Mouse (Mus musculus) spleen, adult 2 months (tissue): Measurements from ENCODE around the gene 4933424G06Rik. TPM values are rescaled to one million over a fixed set of nuclear protein-coding genes. Genes with fewer than 3 reads are reported as not detected.

ENCODE experiments used
- DNase-seq, 2 experiments: peaks; one replicate each; pipeline versions ENCODE4 v3.0.0 to v3.0.0-alpha.2; 2012 to 2021; ENCODE audit warnings: low spot score in 2 of 2, low read depth in 1 of 2
- H3K27ac ChIP-seq: fragments of 200-500 bp; 2 replicates; pipeline ENCODE4 v1.5.1; 2012; ENCODE audit warnings: low read length, inconsistent platforms; ENCODE audit not compliant: insufficient read depth
- H3K27me3 ChIP-seq: fragments of 200-500 bp; 2 replicates; pipeline ENCODE4 v1.6.1; 2012; ENCODE audit warnings: mild to moderate bottlenecking, moderate library complexity, low read length, inconsistent platforms; ENCODE audit not compliant: control insufficient read depth, insufficient read depth
- H3K36me3 ChIP-seq: fragments of 200-500 bp; 2 replicates; pipeline ENCODE4 v1.6.1; 2012; ENCODE audit warnings: mild to moderate bottlenecking, low read length, inconsistent platforms; ENCODE audit not compliant: control insufficient read depth, insufficient read depth
- H3K4me1 ChIP-seq: fragments of 200-500 bp; 2 replicates; pipeline ENCODE4 v1.6.1; 2011; ENCODE audit warnings: inconsistent platforms; ENCODE audit not compliant: control insufficient read depth, insufficient read depth, insufficient read length
- H3K4me3 ChIP-seq: fragments of 200-500 bp; 2 replicates; pipeline ENCODE4 v1.5.1; 2011; ENCODE audit warnings: mild to moderate bottlenecking, inconsistent platforms; ENCODE audit not compliant: insufficient read depth, insufficient read length; ENCODE audit errors: extremely low read depth
- CTCF ChIP-seq: fragments of 200-500 bp; IDR thresholded peaks from 2 replicates; pipeline ENCODE4 v1.5.1; 2011; ENCODE audit warnings: mild to moderate bottlenecking, inconsistent platforms; ENCODE audit not compliant: insufficient read depth, insufficient read length, insufficient replicate concordance; ENCODE audit errors: extremely low read depth
- POLR2A ChIP-seq: fragments of 200-500 bp; IDR thresholded peaks from 2 replicates; pipeline ENCODE4 v1.6.1; 2011; ENCODE audit warnings: low read depth, low read length, inconsistent platforms
- WGBS: fragments of 180-500 bp; shearing (Covaris S2); methylation state at CpG from one replicate; pipeline ENCODE4 v1.1.7; 2018; 5-methylcytosine and 5-hydroxymethylcytosine counted together
- polyA plus RNA-seq: library from polyadenylated mRNA; depleted of rRNA; stranded (reverse); fragments of >200 nt; gene quantifications from 2 replicates; pipeline ENCODE4 v1.2.3, GENCODE M21; 2012

Gene 4933424G06Rik
- polyA plus RNA-seq, 1 experiment = not detected

DNA sequence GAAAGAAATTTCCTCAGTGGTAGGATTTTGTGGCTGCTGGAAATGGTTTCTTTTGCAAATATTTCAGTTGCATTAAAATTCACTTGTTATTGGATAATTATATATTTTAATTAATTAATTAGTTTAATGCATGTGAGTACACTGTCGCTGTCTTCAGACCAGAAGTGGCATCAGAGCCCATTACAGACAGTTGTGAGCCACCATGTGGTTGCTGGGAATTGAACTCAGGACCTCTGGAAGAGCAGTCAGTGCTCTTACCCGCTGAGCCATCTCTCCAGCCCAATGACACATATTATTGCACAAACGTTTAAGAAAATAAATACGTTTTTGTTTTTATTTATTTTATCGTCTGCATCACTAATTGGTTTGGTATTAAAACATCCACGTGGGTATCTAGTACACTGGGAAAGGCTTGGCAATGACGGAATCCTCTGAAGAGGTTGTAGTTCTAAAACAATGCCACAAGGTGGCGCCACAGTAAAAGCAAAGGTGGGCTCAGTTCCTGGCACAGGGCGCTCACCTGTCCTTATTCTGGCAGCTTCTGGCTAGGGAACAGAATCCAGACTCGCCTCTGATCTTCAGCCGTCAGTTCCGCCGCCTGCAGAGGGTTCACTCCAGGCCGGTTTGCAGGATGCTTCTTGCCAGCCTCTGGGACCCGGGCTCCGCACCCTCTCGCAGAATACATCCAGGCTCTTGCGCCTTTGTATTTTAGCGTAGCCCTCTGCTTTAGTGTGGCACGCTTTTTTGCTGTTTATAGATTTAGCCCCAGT, 74.6 kb downstream of the 4933424G06Rik start:
- DNase-seq = peak; percentile 49 to 64
- Histone ChIP-seq H3K36me3 (no peaks in the 10 kb centered on the region), H3K4me1 (no peaks in the 10 kb centered on the region), H3K4me3 (peak overlapping the region; percentile 7; the same call in 1 of the 2 replicates), H3K27me3 (no peaks in the 10 kb centered on the region), H3K27ac (no peak overlapping the region)
- TF ChIP-seq CTCF = peak; percentile 79; the same call in 1 of the 2 replicates
- TF ChIP-seq POLR2A = no peak
- WGBS = 5% methylated on average over 20 of the region's 20 CpGs

DNA sequence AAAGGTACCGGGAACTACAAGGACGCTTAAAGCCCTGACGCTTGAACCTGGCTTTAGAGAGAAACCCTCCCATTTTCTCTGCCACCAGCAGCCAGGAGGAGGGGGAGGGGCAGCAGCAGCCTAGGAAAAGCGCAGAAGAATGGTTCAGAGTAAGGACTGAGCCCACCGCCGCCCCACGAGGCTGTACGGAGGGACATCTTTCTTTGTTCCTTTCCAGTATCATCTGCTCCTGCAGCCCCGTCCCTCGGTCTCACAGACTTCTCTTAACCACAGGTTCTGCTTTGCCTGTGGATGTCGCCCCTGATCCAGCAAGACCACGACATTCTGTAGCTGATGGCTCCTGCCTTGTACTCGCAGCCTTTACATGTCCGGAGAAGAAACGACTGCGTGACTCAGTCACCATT, 75.3 kb downstream of the 4933424G06Rik start:
- Histone ChIP-seq H3K27me3 (no peaks in the 10 kb centered on the region), H3K4me3 (peak overlapping the region; percentile 7; the same call in 1 of the 2 replicates), H3K27ac (no peak overlapping the region), H3K4me1 (no peaks in the 10 kb centered on the region), H3K36me3 (no peaks in the 10 kb centered on the region)
- DNase-seq = no peak
- whole genome bisulfite sequencing = 3% methylated on average over 16 of the region's 16 CpGs
- TF ChIP-seq POLR2A (no peak), CTCF (no peak)

DNA sequence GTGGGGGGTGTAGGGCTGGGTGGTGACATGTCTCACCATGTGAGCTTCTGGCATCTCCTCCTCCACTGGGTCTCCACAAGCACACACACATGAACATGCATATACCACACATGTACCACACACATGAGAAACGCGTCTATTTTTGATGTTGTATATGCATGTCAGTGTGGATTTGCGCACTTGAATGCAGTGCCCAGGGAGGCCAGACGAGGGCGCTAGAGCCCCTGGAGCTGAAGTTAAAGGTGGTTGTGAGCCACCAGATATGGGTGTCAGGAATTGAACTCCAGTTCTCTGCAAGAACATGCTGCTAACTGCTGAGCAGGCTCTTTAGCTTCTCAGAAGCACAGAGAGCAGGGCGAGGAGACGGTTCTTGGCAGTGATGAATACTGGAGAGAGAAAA, 76.4 kb downstream of the 4933424G06Rik start:
- no peak for DNase-seq
- H3K4me1 ChIP-seq = no peaks in the 10 kb centered on the region
- no peak overlapping the region for H3K4me3 ChIP-seq
- no peak for TF ChIP-seq POLR2A
- no peak for TF ChIP-seq CTCF
- H3K27ac ChIP-seq = no peak overlapping the region
- no peaks in the 10 kb centered on the region for H3K27me3 ChIP-seq
- WGBS = 94% methylated on average over 7 of the region's 7 CpGs
- no peaks in the 10 kb centered on the region; the same call in 1 of the 2 replicates for H3K36me3 ChIP-seq

DNA sequence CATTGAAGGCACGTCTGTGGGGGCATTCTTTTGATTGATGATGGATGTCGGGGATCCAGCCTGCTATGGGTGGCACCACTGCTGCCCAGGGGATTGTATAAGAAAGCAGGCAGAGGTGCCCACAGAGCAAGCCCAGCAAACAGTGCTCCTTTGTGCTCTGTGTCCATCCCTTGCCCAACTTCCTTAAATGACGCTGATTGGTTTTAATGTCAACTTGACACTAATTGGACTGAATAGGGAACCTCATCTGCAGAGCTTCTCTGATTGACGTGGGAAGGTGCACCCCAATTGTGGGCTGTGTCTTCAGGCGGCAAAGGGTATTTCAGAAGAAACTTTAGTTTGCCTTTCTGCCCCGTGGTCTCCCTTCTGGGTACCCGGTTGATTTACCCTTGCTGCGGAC, 79.5 kb downstream of the 4933424G06Rik start:
- Histone ChIP-seq H3K27me3 (no peaks in the 10 kb centered on the region), H3K4me3 (no peak overlapping the region), H3K27ac (no peak overlapping the region), H3K4me1 (no peaks in the 10 kb centered on the region), H3K36me3 (peaks cover 20% of the 10 kb centered on the region)
- no peak for DNase-seq
- 58% methylated on average over 8 of the region's 8 CpGs for WGBS
- TF ChIP-seq POLR2A (no peak), CTCF (no peak)

DNA sequence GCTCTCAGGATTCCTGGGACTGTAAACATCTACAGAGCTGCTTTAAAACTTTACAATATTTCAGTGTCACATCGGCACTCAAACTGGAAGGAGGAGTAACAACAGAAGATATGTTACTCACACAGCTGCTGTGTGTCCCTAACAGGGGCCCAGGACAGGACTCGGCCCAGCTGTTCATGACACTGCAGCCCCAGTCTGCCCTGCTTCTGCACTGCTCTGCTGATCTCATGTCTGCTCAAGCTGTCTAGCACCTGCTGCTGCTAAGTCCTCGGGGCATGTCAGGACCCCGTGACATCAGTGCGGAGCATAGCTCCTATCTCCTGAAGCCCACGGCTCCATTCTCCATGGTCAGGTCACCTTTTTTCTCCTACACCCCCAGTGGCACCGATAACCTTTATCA, 86.8 kb downstream of the 4933424G06Rik start:
- Histone ChIP-seq H3K27me3 (no peaks in the 10 kb centered on the region), H3K4me1 (peaks cover 13% of the 10 kb centered on the region; the same call in 1 of the 2 replicates), H3K27ac (no peak overlapping the region), H3K36me3 (peaks cover 53% of the 10 kb centered on the region), H3K4me3 (no peak overlapping the region)
- no peak for TF ChIP-seq POLR2A
- DNase-seq = no peak
- 46% methylated on average over 7 of the region's 7 CpGs for WGBS

DNA sequence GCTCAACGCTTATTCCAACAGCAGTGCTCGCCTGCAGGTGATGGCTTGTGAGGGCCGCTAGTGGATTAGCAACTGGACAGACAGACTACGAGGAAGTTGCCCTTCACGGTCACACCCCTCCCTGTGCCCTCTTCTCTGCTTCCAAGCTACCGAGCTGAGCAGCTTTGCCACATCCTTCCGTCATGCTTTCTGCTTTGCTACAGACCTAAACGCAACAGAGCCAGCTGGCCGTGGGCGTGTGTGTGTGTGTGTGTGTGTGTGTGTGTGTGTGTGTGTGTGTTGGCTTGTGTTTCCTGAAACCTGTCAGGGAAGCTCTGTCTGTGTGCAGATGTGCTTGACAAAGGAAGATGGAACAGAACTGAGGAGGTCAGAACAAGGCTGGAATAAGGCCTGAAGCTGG, 87.5 kb downstream of the 4933424G06Rik start:
- H3K36me3 ChIP-seq = peaks cover 53% of the 10 kb centered on the region

More for the DNA sequence above, 87.5 kb downstream of the 4933424G06Rik start:
- DNase-seq = peak; percentile 48 to 66
- Histone ChIP-seq H3K4me3 (no peak overlapping the region), H3K27me3 (no peaks in the 10 kb centered on the region), H3K4me1 (peaks cover 13% of the 10 kb centered on the region; the same call in 1 of the 2 replicates), H3K27ac (peak overlapping the region; percentile 32; the same call in 1 of the 2 replicates)
- TF ChIP-seq POLR2A = no peak
- no peak for TF ChIP-seq CTCF
- 16% methylated on average over 10 of the region's 10 CpGs for WGBS
